Mouse (Mus musculus) kidney, adult 2 months (tissue): ENCODE measurements at regions not wholly inside any gene's neighbourhood (a gene's known extent, or its start where the extent isn't known, plus 50 kb on each side); places are given as distances from the start of the nearest gene placed in this dataset.
A peak's percentile ranks its signal among the peaks of the same experiment; 100 is the strongest.
"Not testable (repeated sequence)": the region's sequence is repeated elsewhere in the genome, so short reads cannot be mapped to it uniquely, and the experiment has no call there.

Source experiments
- DNase-seq: peaks from one replicate; pipeline ENCODE4 v3.0.0; 2021
- H3K27ac ChIP-seq: fragments of 200-500 bp; 2 replicates; pipeline ENCODE4 v1.5.1; 2012; ENCODE audit warnings: low read depth, low read length, control low read depth, inconsistent platforms; ENCODE audit not compliant: insufficient read depth
- H3K27me3 ChIP-seq: fragments of 200-500 bp; replicated peaks from 2 replicates; pipeline ENCODE4 v1.6.1; 2012; ENCODE audit warnings: mild to moderate bottlenecking, moderate library complexity, low read length, inconsistent platforms; ENCODE audit not compliant: control insufficient read depth, insufficient read depth
- H3K36me3 ChIP-seq: fragments of 200-500 bp; 2 replicates; pipeline ENCODE4 v1.6.1; 2012; ENCODE audit warnings: mild to moderate bottlenecking, moderate library complexity, low read length, inconsistent platforms; ENCODE audit not compliant: control insufficient read depth, insufficient read depth
- H3K4me1 ChIP-seq: fragments of 200-500 bp; 2 replicates; pipeline ENCODE4 v1.6.1; 2011; ENCODE audit warnings: low read length; ENCODE audit not compliant: control insufficient read depth, insufficient read depth
- H3K4me3 ChIP-seq: fragments of 200-500 bp; 2 replicates; pipeline ENCODE4 v1.5.1; 2011; ENCODE audit warnings: mild to moderate bottlenecking, low read depth, low read length, control low read depth; ENCODE audit not compliant: insufficient read depth
- CTCF ChIP-seq: fragments of 200-500 bp; conservative IDR thresholded peaks from 2 replicates; pipeline ENCODE4 v1.5.1; 2011; ENCODE audit warnings: low read depth, mild to moderate bottlenecking, control low read depth, low read length, moderate library complexity, mixed read lengths; ENCODE audit not compliant: insufficient read depth, insufficient read length
- POLR2A ChIP-seq: fragments of 200-500 bp; IDR thresholded peaks from one replicate; pipeline ENCODE4 v1.6.1; 2011; ENCODE audit warnings: low read depth, low read length, control low read depth
- WGBS: fragments of 180-500 bp; shearing (Covaris S2); methylation state at CpG from one replicate; pipeline ENCODE4 v1.1.7; 2018; 5-methylcytosine and 5-hydroxymethylcytosine counted together

- 53% methylated on average over 2 of the region's 2 CpGs for WGBS
Observed at GRCm38 (mm10) chr3:18453986-18454291, 505.7 kb downstream of the Cypt12 start.

GRCm38 (mm10) chr3:18454558-18455191, 506.5 kb downstream of the Cypt12 start:
- not testable (repeated sequence) for DNase-seq, H3K4me1 ChIP-seq
- WGBS = 94% methylated on average over 4 of the region's 4 CpGs

More at GRCm38 (mm10) chr3:18453986-18454291, 505.7 kb downstream of the Cypt12 start:
- Histone ChIP-seq H3K27me3 (no peaks in the 10 kb centered on the region), H3K36me3 (no peaks in the 10 kb centered on the region), H3K4me1 (no peaks in the 10 kb centered on the region), H3K27ac (no peak overlapping the region), H3K4me3 (no peak overlapping the region)
- TF ChIP-seq CTCF (no peak), POLR2A (no peak)
- no peak for DNase-seq

GRCm38 (mm10) chr3:18456033-18456690, 508.0 kb downstream of the Cypt12 start:
- Histone ChIP-seq H3K27ac (no peak overlapping the region), H3K4me1 (no peaks in the 10 kb centered on the region), H3K4me3 (no peak overlapping the region), H3K36me3 (no peaks in the 10 kb centered on the region), H3K27me3 (no peaks in the 10 kb centered on the region)
- no peak for TF ChIP-seq CTCF
- no peak for TF ChIP-seq POLR2A
- WGBS = 88% methylated on average over 2 of the region's 2 CpGs
- DNase-seq = no peak

More at GRCm38 (mm10) chr3:18454558-18455191, 506.5 kb downstream of the Cypt12 start:
- H3K36me3 ChIP-seq, H3K27me3 ChIP-seq, H3K27ac ChIP-seq, H3K4me3 ChIP-seq: not testable (repeated sequence)

GRCm38 (mm10) chr3:18460267-18460666, 512.1 kb downstream of the Cypt12 start:
- no peak for TF ChIP-seq POLR2A
- WGBS = 53% methylated on average over 1 of the region's 1 CpGs
- no peak overlapping the region for H3K27ac ChIP-seq

GRCm38 (mm10) chr3:18471846-18472245, 523.6 kb downstream of the Cypt12 start:
- 73% methylated on average over 3 of the region's 3 CpGs for WGBS

More at GRCm38 (mm10) chr3:18460267-18460666, 512.1 kb downstream of the Cypt12 start:
- H3K4me3 ChIP-seq = no peak overlapping the region
- no peaks in the 10 kb centered on the region for H3K27me3 ChIP-seq
- DNase-seq = peak; percentile 32
- no peaks in the 10 kb centered on the region for H3K36me3 ChIP-seq
- no peaks in the 10 kb centered on the region for H3K4me1 ChIP-seq

GRCm38 (mm10) chr3:18479557-18479956, 531.3 kb downstream of the Cypt12 start:
- 67% methylated on average over 2 of the region's 2 CpGs for WGBS
- Histone ChIP-seq H3K36me3 (no peaks in the 10 kb centered on the region), H3K27me3 (no peaks in the 10 kb centered on the region), H3K27ac (no peak overlapping the region), H3K4me3 (no peak overlapping the region), H3K4me1 (no peaks in the 10 kb centered on the region)
- peak; percentile 29 for DNase-seq
- TF ChIP-seq CTCF = no peak
- TF ChIP-seq POLR2A = no peak

More at GRCm38 (mm10) chr3:18471846-18472245, 523.6 kb downstream of the Cypt12 start:
- H3K4me3 ChIP-seq = no peak overlapping the region
- no peak overlapping the region for H3K27ac ChIP-seq
- no peaks in the 10 kb centered on the region for H3K4me1 ChIP-seq
- H3K36me3 ChIP-seq = no peaks in the 10 kb centered on the region
- TF ChIP-seq POLR2A = no peak
- no peak for TF ChIP-seq CTCF
- DNase-seq = peak; percentile 21
- H3K27me3 ChIP-seq = no peaks in the 10 kb centered on the region

- no peaks in the 10 kb centered on the region for H3K27me3 ChIP-seq
- no peak overlapping the region for H3K27ac ChIP-seq
- TF ChIP-seq CTCF (no peak), POLR2A (no peak)
- WGBS = 55% methylated on average over 2 of the region's 2 CpGs
- H3K4me1 ChIP-seq = no peaks in the 10 kb centered on the region
- peak; percentile 32 for DNase-seq
- no peaks in the 10 kb centered on the region for H3K36me3 ChIP-seq
- H3K4me3 ChIP-seq = no peak overlapping the region
Observed at GRCm38 (mm10) chr3:18482006-18482405, 533.8 kb downstream of the Cypt12 start.
